Mouse (Mus musculus): ENCODE results near the gene Hemk1. TPM values are rescaled to one million over a fixed set of nuclear protein-coding genes. Genes with fewer than 3 reads are reported as not detected.

Hemk1 gene
- polyA plus RNA-seq, 1 experiment from 2014 or later, result 18.1 TPM

GRCm38 (mm10) chr9:107285009-107285408 lies 53.1 kb downstream of the Hemk1 start:
- Histone ChIP-seq H3K27me3 (peaks cover 20% of the 10 kb centered on the region), H3K4me2 (replicated peaks) (no peak overlapping the region), H3K27ac (no peak overlapping the region), H3K4me1 (replicated peaks) (peaks cover 20% of the 10 kb centered on the region), H3K9me3 (no peaks in the 10 kb centered on the region), H3K36me3 (no peaks in the 10 kb centered on the region), H3K9ac (replicated peaks) (no peak overlapping the region), H3K4me3 (replicated peaks) (no peak overlapping the region)
- 17% methylated on average over 3 of the region's 3 CpGs for WGBS
- ATAC-seq, result no peak

- ATAC-seq, result no peak
- no peaks in the 10 kb centered on the region for H3K9me3 ChIP-seq
- WGBS, result 93% methylated on average over 9 of the region's 9 CpGs
- no peaks in the 10 kb centered on the region for H3K36me3 ChIP-seq
- peaks cover under 1% of the 10 kb centered on the region; the same call in 1 of the 2 replicates for H3K27me3 ChIP-seq
- H3K9ac ChIP-seq (replicated peaks), result no peak overlapping the region
- H3K27ac ChIP-seq, result no peak overlapping the region
- H3K4me1 ChIP-seq (replicated peaks), result peaks cover 25% of the 10 kb centered on the region
- H3K4me3 ChIP-seq (replicated peaks), result no peak overlapping the region
- no peak overlapping the region for H3K4me2 ChIP-seq (replicated peaks)
Measured at GRCm38 (mm10) chr9:107282951-107283350, 55.2 kb downstream of the Hemk1 start.

DNA sequence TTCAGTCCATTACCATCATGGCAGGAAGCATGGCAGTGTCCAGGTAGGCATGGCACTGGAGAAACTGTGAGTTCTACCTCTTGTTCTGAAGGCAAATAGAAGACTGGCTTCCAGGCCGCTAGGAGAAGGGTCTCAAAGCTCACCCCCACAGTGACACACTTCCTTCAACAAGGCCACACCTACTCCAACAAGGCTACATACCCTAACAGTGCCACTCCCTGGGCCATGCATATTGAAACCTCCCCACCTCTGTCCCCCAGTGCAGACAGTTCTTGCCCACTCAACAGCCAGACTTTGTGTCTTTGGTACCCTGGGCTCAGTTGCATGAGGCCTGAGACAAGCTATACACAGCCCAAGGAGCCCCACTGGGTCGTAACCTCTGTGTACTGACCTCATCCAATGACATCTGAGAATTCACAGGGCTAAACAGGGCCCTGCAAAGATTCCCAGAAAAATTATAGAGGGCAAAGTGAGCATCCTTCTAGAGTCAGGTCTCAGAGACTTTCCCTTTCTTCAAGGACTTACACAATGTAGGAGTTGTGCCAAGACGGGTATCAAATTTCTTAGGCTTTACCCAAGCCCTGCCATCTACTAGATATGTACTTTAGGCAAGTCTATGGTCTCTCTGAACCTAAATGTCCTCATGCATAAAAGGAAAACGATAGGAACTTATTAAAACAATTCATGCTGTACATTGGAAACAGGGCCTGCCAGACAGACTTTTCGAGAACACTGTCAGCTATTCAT lies 56.7 kb downstream of the Hemk1 start:
- Histone ChIP-seq H3K9ac (replicated peaks) (no peak overlapping the region), H3K4me1 (replicated peaks) (peaks cover 25% of the 10 kb centered on the region), H3K4me3 (replicated peaks) (no peak overlapping the region), H3K4me2 (replicated peaks) (no peak overlapping the region), H3K9me3 (no peaks in the 10 kb centered on the region), H3K27ac (no peak overlapping the region), H3K36me3 (no peaks in the 10 kb centered on the region), H3K27me3 (no peaks in the 10 kb centered on the region)
- no peak for ATAC-seq
- WGBS, result 88% methylated on average over 5 of the region's 5 CpGs

- 0 out of 2 replicates have a peak overlapping the region, but pooled peaks have one; percentile 11 for H3K9ac ChIP-seq (replicated peaks)
- no peak overlapping the region for H3K4me3 ChIP-seq (replicated peaks)
- peak overlapping the region; percentile 15; the same call in 1 of the 2 replicates for H3K4me2 ChIP-seq (replicated peaks)
- H3K27ac ChIP-seq, result no peak overlapping the region
- H3K4me1 ChIP-seq (replicated peaks), result peaks cover 25% of the 10 kb centered on the region
- H3K9me3 ChIP-seq, result no peaks in the 10 kb centered on the region
- ATAC-seq, result no peak
- H3K36me3 ChIP-seq, result no peaks in the 10 kb centered on the region
- no peaks in the 10 kb centered on the region for H3K27me3 ChIP-seq
- WGBS, result 46% methylated on average over 13 of the region's 13 CpGs
Measured at GRCm38 (mm10) chr9:107280322-107281027, 57.7 kb downstream of the Hemk1 start.

DNA sequence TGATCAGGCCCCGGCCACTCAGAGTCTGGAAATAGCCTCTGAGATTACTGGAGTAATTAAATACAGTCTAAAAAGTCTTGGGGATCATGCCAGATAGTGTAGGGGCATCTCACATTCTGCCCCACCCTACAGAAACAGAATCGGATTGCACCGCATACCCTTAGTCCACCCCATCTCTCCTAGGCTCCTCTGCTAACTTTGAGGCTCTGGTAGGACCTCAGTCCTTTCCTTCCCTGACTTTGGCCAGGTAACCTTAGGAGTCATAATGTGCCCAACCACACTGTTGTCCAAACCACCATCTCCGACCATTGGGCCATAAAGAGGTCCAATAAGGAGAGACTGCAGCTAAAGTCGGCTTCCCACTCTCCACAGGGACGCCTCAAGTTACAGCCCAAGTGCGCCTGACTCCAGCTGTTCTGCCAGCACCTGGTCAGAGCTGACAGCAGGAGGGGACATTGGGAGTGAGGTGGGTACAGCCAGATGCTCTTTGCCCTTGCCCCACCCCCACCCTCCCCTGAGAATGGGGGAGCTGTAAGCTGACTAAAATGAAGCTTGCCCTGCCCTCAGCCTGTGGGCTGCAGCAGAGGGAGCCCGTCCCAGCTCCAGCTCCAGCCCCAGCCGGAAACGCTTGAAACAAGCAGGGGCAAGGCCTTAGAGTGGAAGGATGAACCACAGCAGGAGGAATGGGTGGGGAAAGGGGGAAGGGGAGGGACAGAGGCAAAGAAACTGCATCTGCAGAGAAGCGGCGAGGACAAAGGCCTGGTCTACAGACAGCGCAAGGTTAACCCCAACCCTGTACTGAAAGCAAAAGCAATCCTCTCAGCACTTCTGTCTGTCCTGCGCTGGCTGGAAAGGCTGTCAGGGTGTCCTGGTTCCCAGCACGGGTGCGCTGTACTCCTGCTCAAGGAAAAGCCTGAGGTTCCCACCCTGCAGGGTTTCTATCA lies 58.5 kb downstream of the Hemk1 start:
- H3K4me2 ChIP-seq (replicated peaks), result peak overlapping the region; percentile 15; the same call in 1 of the 2 replicates
- ATAC-seq, result 0 out of 2 replicates have a peak, but pooled peaks have one; percentile 45
- H3K4me3 ChIP-seq (replicated peaks), result no peak overlapping the region
- H3K9me3 ChIP-seq, result no peaks in the 10 kb centered on the region
- 0 out of 2 replicates have a peak overlapping the region, but pooled peaks have one; percentile 11 for H3K9ac ChIP-seq (replicated peaks)
- H3K27ac ChIP-seq, result no peak overlapping the region; the same call in 1 of the 2 replicates
- H3K27me3 ChIP-seq, result no peaks in the 10 kb centered on the region
- WGBS, result 24% methylated on average over 16 of the region's 16 CpGs
- H3K36me3 ChIP-seq, result no peaks in the 10 kb centered on the region
- peaks cover 25% of the 10 kb centered on the region for H3K4me1 ChIP-seq (replicated peaks)

- Histone ChIP-seq H3K27me3 (no peaks in the 10 kb centered on the region), H3K4me3 (replicated peaks) (no peak overlapping the region), H3K9ac (replicated peaks) (no peak overlapping the region), H3K4me1 (replicated peaks) (peaks cover 25% of the 10 kb centered on the region), H3K9me3 (no peaks in the 10 kb centered on the region), H3K4me2 (replicated peaks) (no peak overlapping the region), H3K27ac (no peak overlapping the region), H3K36me3 (no peaks in the 10 kb centered on the region)
- 57% methylated on average over 8 of the region's 8 CpGs for WGBS
- peak; percentile 56 for ATAC-seq
Measured at GRCm38 (mm10) chr9:107278527-107279377, 59.4 kb downstream of the Hemk1 start.

DNA sequence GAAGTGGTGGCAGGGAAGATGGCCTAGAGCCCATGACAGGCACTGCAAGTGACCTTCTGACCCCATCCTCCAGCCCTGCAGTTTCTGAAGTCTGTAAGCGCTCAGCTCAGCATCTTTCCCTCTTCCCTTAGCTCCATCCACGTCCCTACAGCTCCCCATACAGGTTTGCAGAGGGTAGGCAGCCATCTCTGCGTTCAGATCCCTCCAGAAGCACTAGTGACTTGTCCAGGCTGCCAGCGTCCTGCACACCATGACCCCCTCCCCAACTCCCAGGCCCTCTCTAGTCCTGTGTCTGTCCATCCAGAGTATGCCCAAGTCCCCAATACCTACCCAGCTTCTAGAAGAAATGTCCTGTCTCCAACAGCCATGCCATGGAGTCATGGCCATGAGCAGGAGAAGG lies 60.0 kb downstream of the Hemk1 start:
- Histone ChIP-seq H3K27me3 (no peaks in the 10 kb centered on the region), H3K9me3 (no peaks in the 10 kb centered on the region), H3K9ac (replicated peaks) (no peak overlapping the region), H3K4me2 (replicated peaks) (no peak overlapping the region), H3K27ac (no peak overlapping the region), H3K36me3 (no peaks in the 10 kb centered on the region), H3K4me1 (replicated peaks) (peaks cover 25% of the 10 kb centered on the region), H3K4me3 (replicated peaks) (no peak overlapping the region)
- ATAC-seq, result no peak
- WGBS, result 40% methylated on average over 4 of the region's 4 CpGs

DNA sequence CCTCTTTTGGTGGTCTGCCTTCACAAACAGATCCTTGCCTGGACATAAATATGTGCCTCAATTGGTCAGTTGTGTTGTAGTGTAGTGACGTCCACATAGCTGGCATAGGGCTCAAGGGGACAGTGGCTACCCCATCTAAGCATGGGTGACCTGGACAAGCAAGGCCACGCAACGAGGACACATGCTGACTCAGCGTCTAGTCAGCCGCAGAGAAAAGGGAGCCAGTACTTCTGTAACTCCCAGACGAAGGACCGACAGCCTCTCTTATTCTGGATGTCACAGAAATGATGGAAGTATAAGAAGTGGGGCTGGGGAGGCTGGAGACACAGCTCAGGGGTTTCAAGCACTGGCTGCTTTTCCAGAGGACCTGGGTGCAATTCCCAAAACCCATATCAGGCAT lies 60.5 kb downstream of the Hemk1 start:
- 86% methylated on average over 7 of the region's 7 CpGs for WGBS
- H3K4me1 ChIP-seq (replicated peaks), result peaks cover 25% of the 10 kb centered on the region
- H3K36me3 ChIP-seq, result no peaks in the 10 kb centered on the region
- no peak for ATAC-seq
- no peaks in the 10 kb centered on the region for H3K9me3 ChIP-seq
- H3K4me3 ChIP-seq (replicated peaks), result no peak overlapping the region
- no peak overlapping the region for H3K27ac ChIP-seq
- no peak overlapping the region for H3K4me2 ChIP-seq (replicated peaks)
- no peaks in the 10 kb centered on the region for H3K27me3 ChIP-seq
- no peak overlapping the region for H3K9ac ChIP-seq (replicated peaks)

Other genes with a start within 250 kb of the Hemk1 start
- gene Dock3, start 106.4 kb downstream of the Hemk1 start, polyA plus RNA-seq (2015; fragmentation: Nextera tagmentation; extraction: Ambion mirVana), result 14.0 and 20.2 TPM in 2 replicates
- 1.7 and 1.9 TPM in 2 replicates for gene Mapkapk3, start 48.5 kb downstream of the Hemk1 start, polyA plus RNA-seq (2015; fragmentation: Nextera tagmentation; extraction: Ambion mirVana)
- gene Cish, start 42.3 kb downstream of the Hemk1 start, polyA plus RNA-seq (2015; fragmentation: Nextera tagmentation; extraction: Ambion mirVana), result 6.3 and 6.6 TPM in 2 replicates
- gene 6430571L13Rik, start 2.3 kb upstream of the Hemk1 start, polyA plus RNA-seq (2015; fragmentation: Nextera tagmentation; extraction: Ambion mirVana), result 6.4 and 8.2 TPM in 2 replicates
- gene Cacna2d2, start 61.3 kb upstream of the Hemk1 start, polyA plus RNA-seq (2015; fragmentation: Nextera tagmentation; extraction: Ambion mirVana), result 5.9 and 7.1 TPM in 2 replicates
- 38.6 and 41.3 TPM in 2 replicates for gene Tmem115, start 195.6 kb upstream of the Hemk1 start, polyA plus RNA-seq (2015; fragmentation: Nextera tagmentation; extraction: Ambion mirVana)
- gene Cyb561d2, start 203.8 kb upstream of the Hemk1 start, polyA plus RNA-seq (2015; fragmentation: Nextera tagmentation; extraction: Ambion mirVana), result 28.3 and 29.1 TPM in 2 replicates
- 67.7 and 70.8 TPM in 2 replicates for gene Nprl2, start 203.9 kb upstream of the Hemk1 start, polyA plus RNA-seq (2015; fragmentation: Nextera tagmentation; extraction: Ambion mirVana)
- 1.1 and 1.5 TPM in 2 replicates for gene Zmynd10, start 208.9 kb upstream of the Hemk1 start, polyA plus RNA-seq (2015; fragmentation: Nextera tagmentation; extraction: Ambion mirVana)
- gene Rassf1, start 213.2 kb upstream of the Hemk1 start, polyA plus RNA-seq (2015; fragmentation: Nextera tagmentation; extraction: Ambion mirVana), result 38.6 and 39.5 TPM in 2 replicates
- 93.2 and 109 TPM in 2 replicates for gene Tusc2, start 224.9 kb upstream of the Hemk1 start, polyA plus RNA-seq (2015; fragmentation: Nextera tagmentation; extraction: Ambion mirVana)
- gene Hyal2, start 229.6 kb upstream of the Hemk1 start, polyA plus RNA-seq (2015; fragmentation: Nextera tagmentation; extraction: Ambion mirVana), result 98.9 and 106 TPM in 2 replicates
- 7.0 and 10.0 TPM in 2 replicates for gene Hyal1, start 238.6 kb upstream of the Hemk1 start, polyA plus RNA-seq (2015; fragmentation: Nextera tagmentation; extraction: Ambion mirVana)
- 16.5 and 19.1 TPM in 2 replicates for gene Naa80, start 240.5 kb upstream of the Hemk1 start, polyA plus RNA-seq (2015; fragmentation: Nextera tagmentation; extraction: Ambion mirVana)
- 1.1 and 1.8 TPM in 2 replicates for gene Hyal3, start 242.5 kb upstream of the Hemk1 start, polyA plus RNA-seq (2015; fragmentation: Nextera tagmentation; extraction: Ambion mirVana)
- 13.5 and 14.7 TPM in 2 replicates for gene Ifrd2, start 249.3 kb upstream of the Hemk1 start, polyA plus RNA-seq (2015; fragmentation: Nextera tagmentation; extraction: Ambion mirVana)

Data from midbrain, embryonic 13.5 days (tissue).